Mouse (Mus musculus): ENCODE data around the gene Apex1. TPM values are rescaled to one million over a fixed set of nuclear protein-coding genes. Genes with fewer than 3 reads are reported as not detected.
"Not testable (repeated sequence)": the region's sequence is repeated elsewhere in the genome, so short reads cannot be mapped to it uniquely, and the experiment has no call there.

Apex1 gene
- polyA plus RNA-seq, 1 experiment from 2014 or later, result 279 TPM

DNA sequence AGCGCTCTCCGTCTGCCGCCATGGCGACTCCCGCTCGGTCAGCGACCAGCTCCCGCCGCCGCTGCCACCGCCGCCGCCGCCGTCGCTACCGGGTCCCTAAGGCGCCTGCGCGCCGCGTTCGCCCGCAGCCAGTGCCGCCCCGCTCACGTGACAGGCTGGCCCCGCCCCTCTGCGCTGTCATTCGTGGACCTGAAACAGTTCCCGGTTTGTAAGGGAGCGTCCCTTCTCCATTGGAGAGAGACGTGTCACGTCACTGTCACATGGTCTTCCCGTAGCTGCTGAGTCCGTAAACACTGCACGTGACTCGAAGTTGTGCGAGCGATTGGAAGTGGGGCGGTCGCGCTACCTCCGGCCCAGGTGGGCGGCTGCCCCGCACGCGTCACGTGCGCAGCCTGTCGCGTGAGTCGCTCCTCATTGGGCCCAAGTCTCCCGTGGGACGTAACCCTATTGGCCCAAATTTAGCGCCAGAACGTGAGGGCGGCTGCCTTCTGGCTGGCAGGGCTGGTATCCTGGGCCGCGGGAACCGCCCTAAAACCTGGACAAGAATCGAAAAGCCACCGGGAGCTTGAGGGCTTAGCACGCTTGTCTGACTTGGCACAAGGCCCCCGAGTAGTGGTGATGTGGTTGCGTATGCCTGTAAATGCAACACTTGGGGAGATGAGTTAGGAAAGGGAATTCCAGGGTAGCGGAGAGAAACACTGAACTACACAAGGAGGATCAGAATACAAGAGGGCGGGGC is 6.2 kb downstream of the Apex1 start, which contains the start of the genes Pip4p1 and Pnp:
Gene Pip4p1 (minus strand): TSS at position 103 of the 739 bp plus-strand sequence.
Gene Pnp (plus strand): TSS at position 329 of the 739 bp plus-strand sequence.
- ATAC-seq, result peak; percentile 99
- Histone ChIP-seq H3K4me3 (replicated peaks) (peak within 1 kb of the TSS; percentile 99), H3K4me1 (replicated peaks) (peaks cover 35% of the 10 kb centered on the region), H3K9me3 (no peaks in the 10 kb centered on the region), H3K9ac (replicated peaks) (peak within 1 kb of the TSS; percentile 99), H3K36me3 (peaks cover 33% of the 10 kb centered on the region), H3K27me3 (no peaks in the 10 kb centered on the region), H3K4me2 (replicated peaks) (peak within 1 kb of the TSS; percentile 93), H3K27ac (peak within 1 kb of the TSS; percentile 86)
- WGBS, result under 1% methylated on average over 68 of the region's 68 CpGs

DNA sequence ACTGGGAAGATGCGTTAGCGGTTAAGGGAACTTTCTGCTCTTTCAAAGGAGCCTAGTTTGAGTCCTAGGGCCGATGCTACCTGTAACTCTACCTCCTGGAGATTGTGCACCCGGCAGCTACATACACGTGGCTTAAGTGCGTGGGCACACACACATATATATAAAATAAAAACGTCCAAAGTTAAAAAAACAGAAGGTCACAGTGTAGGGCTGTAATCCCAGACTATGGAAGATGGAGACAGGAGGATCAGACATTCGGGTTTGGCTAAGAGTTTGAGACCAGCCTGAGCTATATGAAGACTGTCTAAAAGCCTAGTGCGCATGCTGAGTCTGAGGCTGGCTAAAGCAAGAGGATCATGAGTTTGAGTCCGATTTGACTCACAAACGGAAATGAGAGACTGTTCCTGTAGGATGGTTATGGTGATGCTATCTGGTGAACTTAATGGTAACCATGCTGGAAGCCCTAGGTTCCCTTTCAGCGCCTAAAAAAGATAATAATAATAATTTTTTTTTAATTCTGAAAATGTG is 6.8 kb downstream of the Apex1 start:
- no peak for ATAC-seq
- WGBS, result 14% methylated on average over 12 of the region's 12 CpGs
- Histone ChIP-seq H3K27ac (peak overlapping the region; percentile 81), H3K4me3 (replicated peaks) (peak overlapping the region; percentile 99), H3K27me3 (no peaks in the 10 kb centered on the region), H3K9me3 (no peaks in the 10 kb centered on the region), H3K9ac (replicated peaks) (peak overlapping the region; percentile 47), H3K4me1 (replicated peaks) (peaks cover 28% of the 10 kb centered on the region), H3K36me3 (peaks cover 28% of the 10 kb centered on the region), H3K4me2 (replicated peaks) (peak overlapping the region; percentile 56)

DNA sequence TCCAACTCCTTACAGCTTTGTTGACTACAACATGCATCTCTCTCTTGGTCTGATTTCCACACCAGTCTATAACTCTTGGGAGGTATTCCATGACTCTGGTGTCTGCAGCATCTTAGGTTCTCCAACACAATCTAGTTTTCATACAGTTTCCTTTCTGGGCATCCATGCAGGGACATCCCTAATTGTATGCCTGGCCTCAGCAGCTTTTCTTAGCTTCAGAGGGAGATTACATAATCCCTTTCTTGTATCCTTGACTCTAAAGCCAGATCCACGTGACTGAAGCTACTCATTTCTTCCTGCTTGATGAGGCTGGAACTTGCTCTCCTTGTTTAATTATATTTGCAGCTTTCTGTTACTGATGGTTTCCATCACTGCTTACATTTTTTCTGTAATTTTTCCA is 11.9 kb downstream of the Apex1 start:
- no peak overlapping the region for H3K4me3 ChIP-seq (replicated peaks)
- H3K9me3 ChIP-seq, result no peaks in the 10 kb centered on the region
- H3K9ac ChIP-seq (replicated peaks), result no peak overlapping the region
- H3K4me1 ChIP-seq (replicated peaks), result peaks cover under 1% of the 10 kb centered on the region; the same call in 1 of the 2 replicates
- no peak overlapping the region for H3K4me2 ChIP-seq (replicated peaks)
- WGBS, result 61% methylated on average over 1 of the region's 1 CpGs
- H3K27me3 ChIP-seq, result no peaks in the 10 kb centered on the region
- H3K36me3 ChIP-seq, result no peaks in the 10 kb centered on the region
- no peak overlapping the region for H3K27ac ChIP-seq
- no peak for ATAC-seq

DNA sequence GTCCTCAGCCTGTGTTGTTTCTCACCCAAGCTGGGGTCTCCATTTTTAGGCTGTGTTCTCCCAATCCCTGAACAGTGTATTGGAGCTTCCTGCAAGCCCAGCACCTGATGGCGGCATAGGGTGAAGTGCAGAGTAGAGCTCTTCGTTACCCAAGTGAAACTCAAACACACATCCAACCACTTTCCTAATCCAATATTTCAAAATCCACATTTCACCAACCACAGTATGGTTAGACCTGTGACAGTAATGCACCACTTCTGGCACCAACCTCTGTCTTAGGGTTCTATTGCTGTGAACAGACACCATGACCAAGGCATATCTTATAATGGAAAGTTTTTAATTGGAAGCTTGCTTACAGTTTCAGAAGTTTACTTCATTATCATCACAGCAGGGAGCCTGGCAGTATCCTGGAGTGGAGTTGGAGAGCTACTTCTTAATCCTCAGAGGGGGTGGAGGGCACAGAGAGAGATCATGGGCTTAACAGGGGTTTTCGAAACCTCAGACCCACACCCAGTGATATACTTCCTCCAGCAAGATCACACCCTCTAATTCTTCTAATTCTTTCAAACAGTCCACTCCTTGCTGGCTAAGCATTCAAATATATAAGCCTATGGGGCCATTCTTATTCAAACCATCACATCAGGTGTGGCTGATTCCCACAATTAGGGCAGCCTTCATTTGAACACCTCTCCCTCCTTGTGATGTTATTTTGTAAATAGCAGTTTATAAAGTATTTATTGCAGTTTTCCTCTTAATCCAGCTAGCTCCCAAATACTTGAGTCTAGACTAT is 13.5 kb downstream of the Apex1 start:
- Histone ChIP-seq H3K4me2 (replicated peaks) (no peak overlapping the region), H3K4me1 (replicated peaks) (no peaks in the 10 kb centered on the region), H3K4me3 (replicated peaks) (no peak overlapping the region), H3K27ac (no peak overlapping the region), H3K9ac (replicated peaks) (no peak overlapping the region), H3K9me3 (no peaks in the 10 kb centered on the region), H3K27me3 (no peaks in the 10 kb centered on the region), H3K36me3 (no peaks in the 10 kb centered on the region)
- 87% methylated on average over 3 of the region's 3 CpGs for WGBS
- no peak for ATAC-seq

DNA sequence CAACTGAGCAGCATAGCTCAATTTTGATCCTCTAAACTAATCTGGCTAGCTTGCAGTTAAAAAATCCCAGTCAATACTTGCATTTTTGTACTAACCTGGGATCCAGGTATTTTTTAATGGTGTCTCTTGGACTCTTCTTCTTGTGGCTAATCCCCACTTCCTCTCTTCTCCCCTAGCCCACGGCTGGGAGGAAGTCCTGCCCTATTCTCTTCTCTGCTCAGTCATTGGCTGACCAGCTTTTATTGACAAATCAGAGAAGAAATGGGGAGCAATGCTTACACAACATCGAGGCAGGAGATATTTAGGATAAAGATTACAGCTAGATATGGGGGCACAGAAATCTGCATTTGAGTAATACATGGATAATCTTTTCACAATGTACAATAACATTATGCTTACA is 14.2 kb downstream of the Apex1 start:
- 46% methylated on average over 2 of the region's 2 CpGs for WGBS
- no peaks in the 10 kb centered on the region for H3K36me3 ChIP-seq

DNA sequence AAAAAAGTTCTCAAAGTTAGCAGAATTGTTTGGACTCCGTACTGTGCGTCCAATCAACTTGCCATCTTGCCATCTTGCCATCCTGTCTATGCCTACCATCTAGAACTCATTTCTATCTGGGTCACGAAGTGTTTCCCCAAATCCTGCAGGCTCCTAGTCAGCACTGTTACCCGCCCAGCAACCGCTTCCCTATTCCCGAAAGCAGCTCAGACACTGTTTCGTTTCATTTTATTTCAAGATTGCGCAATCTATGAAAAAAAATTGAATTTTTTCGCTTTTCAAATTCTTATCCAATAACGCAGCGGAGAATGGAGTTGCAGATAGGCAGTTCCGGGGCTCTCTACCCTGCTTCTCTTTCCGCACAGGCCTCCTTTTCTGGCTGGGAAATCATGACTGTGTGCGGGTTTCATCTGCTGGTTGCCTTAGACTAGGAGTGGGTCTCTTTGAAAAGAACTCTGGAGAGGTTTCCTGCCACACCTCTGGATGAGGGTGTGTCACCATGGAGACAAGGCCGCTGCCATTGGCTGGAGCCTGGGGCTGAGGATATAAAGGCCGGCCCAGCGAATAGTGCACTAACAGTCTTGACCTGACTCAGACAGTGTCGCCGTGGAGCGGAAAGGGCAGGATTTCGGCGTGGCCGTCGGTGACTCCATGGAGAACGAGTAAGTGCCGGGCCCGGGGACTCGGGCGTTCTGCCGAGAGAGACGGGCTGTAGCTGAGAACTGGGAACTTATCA is 19.3 kb downstream of the Apex1 start, which contains the start of gene Gm49342:
Gene Gm49342 (plus strand): TSS at position 586 of the 736 bp plus-strand sequence.
- 17% methylated on average over 31 of the region's 31 CpGs for WGBS
- H3K9me3 ChIP-seq, result no peaks in the 10 kb centered on the region
- H3K4me3 ChIP-seq (replicated peaks), result peak within 1 kb of the TSS; percentile 48
- H3K27ac ChIP-seq, result peak within 1 kb of the TSS; percentile 81
- peak; percentile 99 for ATAC-seq
- peak within 1 kb of the TSS; percentile 56 for H3K9ac ChIP-seq (replicated peaks)
- H3K36me3 ChIP-seq, result no peaks in the 10 kb centered on the region
- H3K4me1 ChIP-seq (replicated peaks), result peaks cover 12% of the 10 kb centered on the region
- peak within 1 kb of the TSS; percentile 56 for H3K4me2 ChIP-seq (replicated peaks)
- no peaks in the 10 kb centered on the region for H3K27me3 ChIP-seq

More for the DNA sequence above, 14.2 kb downstream of the Apex1 start:
- peaks cover 3% of the 10 kb centered on the region; the same call in 1 of the 2 replicates for H3K4me1 ChIP-seq (replicated peaks)
- ATAC-seq, result no peak
- no peak overlapping the region for H3K4me3 ChIP-seq (replicated peaks)
- H3K9me3 ChIP-seq, result no peaks in the 10 kb centered on the region
- no peak overlapping the region for H3K4me2 ChIP-seq (replicated peaks)
- no peak overlapping the region for H3K9ac ChIP-seq (replicated peaks)
- no peak overlapping the region for H3K27ac ChIP-seq
- H3K27me3 ChIP-seq, result no peaks in the 10 kb centered on the region

DNA sequence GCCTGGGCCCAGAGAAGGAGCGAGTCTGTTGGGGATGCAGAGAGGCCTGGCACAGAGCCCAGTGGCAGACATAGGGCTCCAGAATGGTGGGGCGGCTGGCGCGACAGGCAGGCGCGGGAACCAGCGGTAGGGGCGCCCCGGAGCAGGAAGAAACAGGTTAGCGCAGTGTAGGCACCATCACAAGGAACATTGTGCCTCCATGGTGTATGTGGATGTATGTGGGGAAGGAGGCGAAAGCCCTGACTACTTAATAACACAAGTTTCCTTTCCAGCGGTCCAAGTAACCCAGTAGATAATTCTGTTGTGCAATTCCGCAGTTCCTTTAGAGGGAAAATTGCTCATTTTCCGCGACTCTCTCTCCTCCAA is 19.9 kb downstream of the Apex1 start:
- Histone ChIP-seq H3K4me2 (replicated peaks) (peak overlapping the region; percentile 56), H3K9ac (replicated peaks) (peak overlapping the region; percentile 56), H3K27ac (peak overlapping the region; percentile 81), H3K4me1 (replicated peaks) (peaks cover 12% of the 10 kb centered on the region), H3K4me3 (replicated peaks) (peak overlapping the region; percentile 48)
- not testable (repeated sequence) for H3K36me3 ChIP-seq, H3K27me3 ChIP-seq, H3K9me3 ChIP-seq
- under 1% methylated on average over 15 of the region's 15 CpGs for WGBS
- ATAC-seq, result peak; percentile 97

DNA sequence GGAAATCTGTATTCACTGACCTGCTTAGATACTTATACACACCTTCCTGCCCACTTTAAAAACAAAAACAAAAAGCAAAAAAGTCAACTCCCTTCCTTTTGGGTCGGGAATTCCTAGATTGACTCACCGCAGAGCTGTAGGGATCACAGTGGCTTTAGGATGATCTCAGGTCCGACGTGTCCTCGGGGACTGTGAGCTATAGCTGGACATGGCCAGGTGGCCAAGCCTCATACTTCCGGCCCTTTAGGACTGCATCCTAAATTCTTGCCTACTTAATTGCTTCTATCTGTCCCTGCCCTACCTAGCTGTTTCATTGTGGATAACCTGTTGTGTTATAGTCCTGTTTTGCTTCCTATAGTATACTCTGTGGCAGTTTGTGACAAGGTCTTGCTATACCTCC is 20.3 kb downstream of the Apex1 start:
- H3K9me3 ChIP-seq, H3K27me3 ChIP-seq, H3K36me3 ChIP-seq: not testable (repeated sequence)
- WGBS, result 8% methylated on average over 6 of the region's 6 CpGs
- H3K4me2 ChIP-seq (replicated peaks), result peak overlapping the region; percentile 56
- H3K4me3 ChIP-seq (replicated peaks), result peak overlapping the region; percentile 48
- H3K9ac ChIP-seq (replicated peaks), result peak overlapping the region; percentile 56
- ATAC-seq, result 0 out of 2 replicates have a peak, but pooled peaks have one; percentile 20
- H3K27ac ChIP-seq, result peak overlapping the region; percentile 81
- H3K4me1 ChIP-seq (replicated peaks), result peaks cover 12% of the 10 kb centered on the region

DNA sequence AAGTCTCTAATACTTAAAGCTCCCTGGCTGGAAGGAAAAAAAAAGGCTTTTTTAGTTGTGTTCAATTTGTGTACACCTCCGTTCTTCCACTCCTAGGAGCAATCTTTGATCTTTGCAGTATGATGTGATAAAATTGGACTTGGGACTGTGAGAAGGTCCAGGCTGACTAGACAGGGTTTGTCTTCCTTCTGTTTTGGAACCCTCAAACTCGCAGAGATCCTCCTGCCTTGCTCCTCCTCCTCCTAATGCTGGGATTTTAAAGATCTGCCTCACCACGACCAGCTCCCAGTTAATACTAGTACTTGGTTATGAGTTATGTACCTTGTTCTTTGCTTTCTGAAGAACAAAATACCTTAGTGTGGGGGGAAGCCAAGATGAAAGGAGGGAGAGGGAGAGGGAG is 20.8 kb downstream of the Apex1 start:
- not testable (repeated sequence) for H3K27me3 ChIP-seq, H3K36me3 ChIP-seq, H3K9me3 ChIP-seq, H3K27ac ChIP-seq, ATAC-seq
- H3K4me3 ChIP-seq (replicated peaks), result peak overlapping the region; percentile 48
- H3K4me1 ChIP-seq (replicated peaks), result peaks cover 12% of the 10 kb centered on the region
- peak overlapping the region; percentile 56 for H3K4me2 ChIP-seq (replicated peaks)
- WGBS, result 25% methylated on average over 3 of the region's 3 CpGs
- peak overlapping the region; percentile 56 for H3K9ac ChIP-seq (replicated peaks)

DNA sequence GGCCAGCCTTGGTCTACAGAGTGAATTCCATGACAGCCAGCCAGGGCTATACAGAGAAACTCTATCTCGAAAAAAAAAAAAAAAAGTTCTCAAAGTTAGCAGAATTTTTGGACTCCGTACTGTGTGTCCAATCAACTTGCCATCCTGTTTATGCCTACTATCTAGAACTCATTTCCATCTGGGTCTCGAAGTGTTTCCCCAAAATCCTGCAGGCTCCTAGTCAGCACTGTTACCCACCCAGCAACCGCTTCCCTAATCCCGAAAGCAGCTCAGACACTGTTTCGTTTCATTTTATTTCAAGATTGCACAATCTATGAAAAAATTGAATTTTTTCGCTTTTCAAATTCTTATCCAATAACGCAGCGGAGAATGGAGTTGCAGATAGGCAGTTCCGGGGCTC is 30.7 kb downstream of the Apex1 start:
- Histone ChIP-seq H3K36me3 (peaks cover 9% of the 10 kb centered on the region), H3K9me3 (no peaks in the 10 kb centered on the region), H3K27me3 (no peaks in the 10 kb centered on the region), H3K27ac (no peak overlapping the region), H3K4me1 (replicated peaks) (no peaks in the 10 kb centered on the region), H3K9ac (replicated peaks) (no peak overlapping the region), H3K4me2 (replicated peaks) (no peak overlapping the region), H3K4me3 (replicated peaks) (no peak overlapping the region)
- WGBS, result 94% methylated on average over 10 of the region's 10 CpGs
- ATAC-seq, result no peak

DNA sequence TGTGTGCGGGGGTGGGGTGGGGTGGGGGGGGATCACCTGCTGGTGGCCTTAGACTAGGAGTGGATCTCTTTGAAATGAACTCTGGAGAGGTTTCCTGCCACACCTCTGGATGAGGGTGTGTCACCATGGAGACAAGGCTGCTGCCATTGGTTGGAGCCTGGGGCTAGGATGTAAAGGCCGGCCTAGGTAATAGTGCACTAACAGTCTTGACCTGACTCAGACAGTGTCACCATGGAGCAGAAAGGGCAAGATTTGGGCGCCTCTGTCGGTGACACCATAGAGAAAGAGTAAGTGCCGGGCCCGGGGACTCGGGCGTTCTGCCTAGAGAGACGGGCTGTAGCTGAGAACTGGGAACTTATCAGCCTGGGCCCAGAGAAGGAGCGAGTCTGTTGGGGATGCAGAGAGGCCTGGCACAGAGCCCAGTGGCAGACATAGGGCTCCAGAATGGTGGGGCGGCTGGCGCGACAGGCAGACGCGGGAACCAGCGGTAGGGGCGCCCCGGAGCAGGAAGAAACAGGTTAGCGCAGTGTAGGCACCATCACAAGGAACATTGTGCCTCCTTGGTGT is 31.3 kb downstream of the Apex1 start, which contains the start of gene Pnp2:
Gene Pnp2 (plus strand): TSS at position 51 of the 567 bp plus-strand sequence.
- H3K4me3 ChIP-seq (replicated peaks), result not testable (repeated sequence)
- H3K4me2 ChIP-seq (replicated peaks), result peak within 1 kb of the TSS; percentile 25
- WGBS, result 9% methylated on average over 19 of the region's 19 CpGs

More for the DNA sequence above, 31.3 kb downstream of the Apex1 start, which contains the start of gene Pnp2:
- ATAC-seq, result peak; percentile 94
- H3K36me3 ChIP-seq; H3K27me3 ChIP-seq; H3K9ac ChIP-seq (replicated peaks); H3K27ac ChIP-seq; H3K9me3 ChIP-seq; H3K4me1 ChIP-seq (replicated peaks): not testable (repeated sequence)

Measured in midbrain, embryonic 13.5 days (tissue).